Mouse (Mus musculus): ENCODE results near the gene Eif3i.
A peak's percentile ranks its signal among the peaks of the same experiment; 100 is the strongest.
"Not testable (repeated sequence)": the region's sequence is repeated elsewhere in the genome, so short reads cannot be mapped to it uniquely, and the experiment has no call there.

Eif3i gene

DNA sequence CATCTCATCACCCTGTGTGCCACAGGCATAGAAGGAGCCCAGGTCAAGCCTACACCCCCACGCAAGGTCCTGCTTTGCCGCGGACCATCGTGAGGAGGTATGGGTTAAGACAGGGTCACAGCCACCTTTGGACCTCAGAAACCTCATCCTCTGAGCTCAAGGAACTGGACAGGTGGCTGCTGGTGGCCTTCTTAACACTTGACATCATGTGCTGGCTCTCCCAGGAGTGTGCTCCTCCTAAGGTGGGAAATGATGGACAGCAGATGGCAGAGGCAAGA, 27.4 kb downstream of the Eif3i start:
- DNase-seq = no peak

DNA sequence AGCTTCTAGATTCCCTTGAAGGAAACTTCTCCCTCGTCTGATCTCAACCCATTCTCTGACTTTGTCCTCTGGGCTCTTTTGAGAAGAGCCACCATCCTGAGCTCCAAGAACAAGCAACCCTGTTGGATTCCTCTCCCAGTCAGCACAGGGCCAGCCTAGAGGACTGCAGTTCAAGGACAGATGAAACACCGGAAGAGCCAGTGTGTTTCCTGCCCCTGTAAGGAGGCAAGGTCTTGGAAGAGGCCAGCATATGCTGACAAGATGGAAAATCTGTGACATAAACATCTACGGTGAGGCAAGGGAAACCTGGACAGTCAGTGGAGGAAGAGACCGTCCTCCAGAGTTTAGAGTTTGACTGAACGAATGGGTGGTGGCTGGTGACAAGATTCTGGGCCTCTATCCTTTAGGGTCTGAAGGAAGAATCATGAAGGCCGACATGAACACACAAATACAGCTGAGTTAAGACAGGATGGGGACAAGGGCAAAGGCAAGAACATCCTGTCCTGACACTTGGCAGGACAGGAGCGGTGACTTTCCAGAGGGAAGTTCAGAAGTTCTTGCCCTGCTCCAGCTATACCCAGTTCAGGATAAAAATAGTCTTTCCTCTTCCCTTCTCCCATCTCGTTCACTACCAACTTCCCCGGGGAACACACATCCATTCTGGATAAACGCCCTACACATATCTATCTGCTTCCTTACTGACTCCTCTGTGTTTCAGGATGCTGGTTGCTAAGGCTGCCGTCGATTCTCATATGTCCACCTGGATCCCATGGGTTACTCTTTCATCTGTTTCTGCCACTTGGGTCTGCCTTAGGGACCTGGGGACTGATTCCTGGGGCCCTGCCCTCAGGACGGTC, 28.0 kb downstream of the Eif3i start:
- no peak for DNase-seq

DNA sequence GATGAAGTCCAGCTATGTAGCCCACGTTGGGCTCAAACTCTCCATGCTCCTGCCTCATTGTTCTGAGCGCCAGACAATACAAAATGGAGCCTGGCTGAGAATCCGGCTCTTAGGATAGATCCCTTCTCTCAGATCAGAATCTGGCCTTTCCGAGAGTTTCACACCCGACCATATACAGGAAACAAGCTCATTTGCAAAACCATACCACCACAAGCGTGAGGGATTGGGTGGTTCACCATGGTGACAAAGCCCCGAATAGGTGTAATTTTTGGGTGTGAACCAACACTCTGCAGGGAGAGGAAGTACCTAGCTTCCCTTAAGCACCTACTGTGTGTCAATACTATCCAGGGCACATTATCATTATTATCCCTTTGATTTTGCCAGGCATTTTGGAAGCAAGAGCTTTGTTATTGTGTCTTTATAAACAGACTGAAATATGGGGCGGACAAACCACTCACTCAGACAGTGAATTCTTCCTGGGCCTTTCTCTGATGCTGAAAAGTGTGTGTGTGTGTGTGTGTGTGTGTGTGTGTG, 28.8 kb downstream of the Eif3i start:
- no peak for DNase-seq

DNA sequence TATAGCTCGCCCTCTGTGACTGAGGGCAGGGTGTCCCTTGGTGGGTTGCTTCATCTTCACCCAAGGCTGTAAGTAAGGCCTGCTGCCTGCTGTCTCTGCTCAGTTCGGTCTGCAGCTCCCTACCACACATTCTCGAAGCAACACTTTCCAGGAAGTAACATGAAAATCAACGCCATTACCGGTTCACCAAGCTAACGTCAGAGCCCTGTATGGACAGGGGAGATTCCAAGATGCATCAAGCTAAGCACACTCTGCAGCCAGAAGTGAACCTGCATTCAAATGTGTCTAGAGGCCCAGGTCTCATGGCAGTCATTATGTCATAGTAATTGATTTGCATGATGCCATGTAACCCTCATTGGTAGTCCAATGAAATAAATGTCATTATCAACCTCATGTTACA, 30.4 kb downstream of the Eif3i start:
- no peak for DNase-seq

DNA sequence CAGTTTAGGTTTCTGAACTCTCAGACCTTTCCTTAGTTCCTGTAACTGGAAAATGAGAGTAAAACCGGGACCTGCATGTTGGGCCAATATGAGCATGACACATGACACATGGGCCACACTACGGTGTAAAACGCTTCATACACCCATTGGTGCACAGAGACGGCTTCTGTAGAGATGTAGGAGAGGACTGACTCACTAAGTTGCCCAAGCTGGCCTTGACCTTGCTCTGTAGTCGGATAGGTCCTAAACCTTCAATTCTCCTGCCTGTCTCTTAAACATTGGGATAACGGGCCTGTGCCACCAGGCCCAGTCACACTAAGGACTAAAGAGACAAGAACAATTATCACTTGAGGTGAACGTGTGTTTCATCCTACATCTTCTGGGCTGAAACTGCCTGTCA, 32.1 kb downstream of the Eif3i start:
- DNase-seq = no peak

DNA sequence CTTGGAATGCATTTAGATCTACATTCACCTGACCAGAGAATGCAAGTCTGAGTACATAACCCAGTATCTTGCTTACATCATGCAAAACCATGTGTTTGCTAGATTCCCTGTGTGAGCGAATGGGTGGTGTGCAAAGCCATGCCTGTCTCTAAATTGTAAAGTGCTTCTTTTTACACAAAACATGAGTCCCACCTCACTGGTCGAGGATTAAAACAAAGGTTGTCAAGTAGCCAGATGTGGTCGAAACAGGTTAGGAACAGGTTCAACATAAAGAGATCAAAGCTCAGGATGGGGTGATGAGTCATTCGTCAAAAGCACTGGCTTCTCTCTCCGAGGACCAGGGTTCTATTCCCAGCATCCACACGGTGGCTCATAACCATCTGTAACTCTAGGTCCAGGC, 35.3 kb downstream of the Eif3i start:
- DNase-seq = no peak

DNA sequence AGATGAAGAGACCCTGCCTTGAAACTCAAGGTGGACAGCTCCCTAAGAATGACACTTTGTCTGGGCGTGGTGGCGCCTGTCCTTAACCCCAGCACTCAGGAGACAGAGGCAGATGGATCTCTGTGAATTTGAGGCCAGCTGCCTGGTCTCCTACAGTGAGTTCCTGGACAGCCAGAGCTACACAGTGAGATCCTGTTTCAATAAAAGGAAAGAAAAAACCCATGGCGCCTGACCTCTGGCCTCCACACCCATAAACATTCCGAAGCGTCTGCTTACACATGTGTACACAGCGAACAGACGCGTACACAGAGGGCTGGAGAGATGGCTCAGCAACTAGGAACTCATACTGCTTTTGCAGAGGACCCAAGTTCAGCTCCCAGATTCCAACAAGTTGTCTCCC, 36.7 kb downstream of the Eif3i start:
- DNase-seq = no peak

DNA sequence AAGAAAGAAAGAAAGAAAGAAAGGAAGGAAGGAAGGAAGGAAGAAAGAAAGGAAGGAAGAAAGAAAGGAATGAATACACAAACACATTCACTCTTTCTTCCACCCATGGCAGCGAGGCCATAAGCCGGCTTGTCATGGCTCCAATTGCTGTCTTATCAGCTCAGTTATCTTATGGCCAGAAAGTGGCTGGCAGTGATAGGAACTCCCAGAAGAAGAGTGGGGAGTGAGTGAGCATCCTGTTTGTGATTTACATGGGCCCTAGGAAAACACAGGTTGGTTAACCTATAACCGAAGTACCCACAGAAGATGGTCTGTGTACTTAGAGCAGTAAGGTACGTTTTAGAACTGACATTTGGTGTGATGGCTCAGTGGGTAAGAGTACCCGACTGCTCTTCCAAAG, 39.3 kb downstream of the Eif3i start:
- no peak for DNase-seq

DNA sequence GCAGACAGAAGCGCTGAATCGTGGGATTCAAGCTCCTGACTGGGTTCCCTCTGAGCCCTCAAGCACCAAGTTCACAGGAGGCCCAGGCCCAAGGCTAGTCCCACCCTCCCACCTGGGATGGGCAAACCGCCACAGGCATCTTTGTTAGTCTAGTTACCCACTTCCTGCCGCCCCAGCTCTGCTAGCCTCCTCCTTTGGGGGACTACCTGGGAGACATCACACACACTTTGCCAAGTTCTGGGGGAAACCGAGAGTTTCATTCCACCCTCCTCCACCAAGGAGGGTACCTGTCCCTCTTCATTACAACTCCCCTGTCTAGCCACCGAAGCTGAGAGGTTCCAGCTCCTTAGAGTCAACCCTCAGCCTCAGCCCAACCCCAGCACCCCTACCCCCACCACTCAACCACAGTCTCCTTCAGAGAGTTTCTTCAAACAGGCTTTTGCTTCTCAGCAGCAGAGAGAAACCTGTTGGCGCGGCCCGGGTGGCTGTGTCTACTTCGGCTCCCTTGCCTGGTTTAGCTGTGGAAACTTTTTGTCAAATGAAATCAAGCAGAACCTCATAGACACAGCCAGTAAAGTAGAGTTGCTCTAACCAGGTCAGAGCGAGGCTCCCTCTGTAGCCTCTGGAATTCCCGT, 42.0 kb downstream of the Eif3i start:
- no peak for DNase-seq

DNA sequence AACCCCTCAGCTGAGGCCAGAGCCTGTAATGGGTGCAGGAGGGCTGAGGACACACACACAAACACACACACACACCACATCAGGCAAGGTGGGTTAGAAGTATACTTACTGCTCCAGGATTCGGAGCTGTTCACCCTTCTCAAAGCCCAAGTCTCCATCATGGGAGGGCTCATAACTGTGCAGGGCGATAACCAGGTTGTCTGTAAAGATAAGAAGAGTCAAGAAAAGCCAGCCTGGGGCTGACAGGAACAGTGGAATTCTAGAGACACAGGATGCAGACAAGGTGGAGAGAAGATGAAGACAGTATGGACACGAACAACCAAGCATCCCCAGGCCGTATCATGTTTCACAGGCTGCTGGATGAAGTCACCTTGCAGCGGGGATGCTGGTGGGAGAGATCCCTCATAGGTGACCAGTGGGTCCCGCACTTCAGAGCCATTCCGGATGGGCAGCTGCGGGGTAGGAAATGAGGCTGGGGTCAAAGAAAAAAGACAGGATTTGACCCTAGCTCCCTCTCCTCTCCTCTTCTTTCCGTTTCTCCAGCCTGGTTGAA, 43.1 kb downstream of the Eif3i start:
- no peak for DNase-seq

DNA sequence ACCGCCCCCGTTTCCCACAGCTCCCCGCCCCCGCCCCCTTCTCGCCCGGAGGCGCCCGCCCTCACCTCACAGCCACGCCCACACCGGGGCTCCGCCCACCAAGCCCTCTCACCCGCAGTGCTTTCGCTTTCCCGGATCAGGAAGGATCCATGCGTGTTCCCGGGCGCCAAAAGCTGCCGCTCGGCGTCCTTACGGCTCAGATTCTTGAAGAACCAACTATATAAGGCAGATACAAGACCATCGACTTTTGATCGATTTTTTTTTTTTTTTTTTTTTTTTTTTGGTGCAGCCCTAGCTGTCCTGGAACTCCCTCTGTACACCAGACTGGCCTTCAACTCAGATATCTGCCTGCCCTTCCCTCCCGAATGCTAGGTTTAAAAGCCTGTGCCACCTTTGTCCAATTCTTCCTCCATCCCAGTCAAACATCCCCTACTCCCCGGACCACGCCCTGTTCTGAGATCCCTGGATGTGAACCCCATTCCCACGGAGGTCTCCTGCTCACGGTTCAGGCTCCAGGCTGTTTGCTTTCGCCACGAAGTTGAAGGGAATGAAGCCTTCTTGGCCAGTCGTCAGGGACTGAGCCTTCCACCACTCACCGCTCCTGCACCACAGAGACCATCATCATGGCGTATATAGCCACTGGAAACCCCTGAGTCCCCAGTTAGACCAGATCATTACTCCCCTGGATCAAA, 43.8 kb downstream of the Eif3i start:
- DNase-seq = peak; percentile 94

DNA sequence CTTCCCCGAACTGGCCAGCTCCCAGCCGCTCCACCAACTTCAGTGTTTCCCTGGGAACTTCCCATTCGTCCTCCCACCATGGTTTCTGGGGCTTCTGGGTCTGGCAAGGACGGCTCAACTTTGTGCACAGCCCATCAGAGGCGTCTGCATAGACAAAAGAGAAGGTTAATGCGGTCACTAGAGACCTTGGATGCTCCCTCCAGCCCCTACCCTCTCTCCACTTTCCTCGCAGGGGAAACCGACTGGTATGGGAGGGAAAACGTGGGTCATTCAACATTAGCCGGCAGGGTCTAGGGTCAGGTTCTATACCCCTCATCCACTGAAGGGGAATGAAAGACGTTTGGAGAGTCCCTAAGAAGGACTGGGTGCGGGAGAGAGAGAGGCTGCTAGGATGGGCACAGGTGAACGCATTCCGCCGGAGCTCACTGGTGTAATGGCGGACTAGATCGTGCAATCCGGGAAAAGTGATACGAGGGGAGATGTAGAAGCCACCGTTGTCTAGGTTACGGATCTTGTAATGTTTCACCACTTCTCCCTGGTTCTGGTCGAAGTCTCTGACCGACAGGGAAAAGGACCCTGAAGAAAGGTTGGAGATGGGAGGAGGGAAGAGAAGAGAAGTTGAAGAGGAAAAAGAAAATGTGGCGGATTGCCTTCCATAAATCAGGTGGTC, 44.5 kb downstream of the Eif3i start:
- DNase-seq = no peak

DNA sequence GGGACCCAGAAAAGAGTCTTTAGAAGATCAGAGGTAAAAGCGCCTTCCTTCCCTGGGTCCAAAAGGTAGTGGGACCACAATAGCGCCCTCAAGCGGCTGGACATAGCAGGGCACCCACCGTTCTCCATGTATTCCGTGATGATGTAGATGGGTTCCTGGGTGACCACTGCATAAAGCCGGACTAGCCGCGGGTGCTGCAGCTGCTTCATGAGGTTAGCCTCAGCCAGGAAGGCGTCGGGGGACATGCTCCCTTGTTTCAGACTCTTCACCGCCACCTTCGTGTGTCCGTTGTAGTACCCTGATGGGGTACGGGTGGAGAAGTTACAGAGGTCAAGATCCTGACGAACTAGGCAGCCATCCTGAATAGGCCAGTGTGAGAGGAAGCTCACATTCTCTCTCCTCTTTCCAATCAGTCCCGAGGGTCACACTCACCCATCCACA, 45.0 kb downstream of the Eif3i start:
- peak; percentile 58 for DNase-seq

DNA sequence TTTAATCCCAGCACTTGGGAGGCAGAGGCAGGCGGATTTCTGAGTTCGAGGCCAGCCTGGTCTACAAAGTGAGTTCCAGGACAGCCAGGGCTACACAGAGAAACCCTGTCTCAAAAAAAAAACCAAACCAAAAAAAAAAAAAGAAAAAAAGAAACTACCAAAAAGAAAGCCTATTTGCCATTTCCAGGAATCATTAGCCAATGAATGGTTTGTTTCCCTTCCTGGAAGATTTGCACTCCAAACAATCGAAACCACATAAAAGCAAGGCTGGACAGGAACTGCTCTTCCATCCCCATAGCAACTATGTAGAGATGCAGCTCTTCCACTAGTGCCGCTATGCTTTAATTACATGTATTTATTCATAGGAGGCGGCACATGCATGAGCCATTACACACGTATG, 45.9 kb downstream of the Eif3i start:
- not testable (repeated sequence) for DNase-seq

DNA sequence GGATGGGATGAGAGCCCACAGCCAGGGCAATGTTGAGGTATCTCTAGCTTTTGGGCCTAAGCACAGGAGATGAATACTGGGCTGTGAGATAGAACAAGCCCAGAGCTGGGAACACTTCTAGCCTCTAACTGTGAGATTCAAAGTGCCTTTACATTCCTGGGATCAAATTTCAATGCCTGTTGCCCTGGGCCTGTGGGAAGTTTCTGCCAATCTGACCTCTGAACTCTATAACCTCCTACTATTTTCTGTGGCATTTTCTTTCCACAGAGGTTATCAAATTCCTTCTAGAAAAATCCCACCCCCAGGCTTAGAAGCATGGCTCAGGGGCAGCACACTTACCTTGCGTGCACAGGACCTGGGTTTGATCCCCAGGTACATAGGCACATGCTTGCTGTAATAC, 50.2 kb downstream of the Eif3i start:
- no peak for DNase-seq

DNA sequence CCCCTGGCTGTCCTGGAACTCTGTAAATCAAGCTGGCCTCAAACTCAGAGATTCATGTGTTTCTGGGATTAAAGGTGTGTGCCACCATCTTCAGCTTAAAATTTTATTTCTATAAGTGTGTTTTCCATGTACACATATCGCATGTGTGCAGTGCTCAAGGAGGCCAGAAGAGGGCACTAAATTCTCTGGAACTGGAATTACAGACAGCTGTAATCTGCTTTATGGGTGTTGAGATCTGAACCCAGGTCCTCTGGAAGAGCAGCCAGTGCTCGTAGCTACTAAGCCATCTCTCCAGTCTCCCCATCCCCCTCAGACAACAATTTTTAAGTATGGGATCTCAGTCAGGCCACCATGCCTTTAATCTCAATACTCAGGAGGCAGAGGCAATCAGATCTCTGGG, 51.1 kb downstream of the Eif3i start:
- peak; percentile 58 for DNase-seq

DNA sequence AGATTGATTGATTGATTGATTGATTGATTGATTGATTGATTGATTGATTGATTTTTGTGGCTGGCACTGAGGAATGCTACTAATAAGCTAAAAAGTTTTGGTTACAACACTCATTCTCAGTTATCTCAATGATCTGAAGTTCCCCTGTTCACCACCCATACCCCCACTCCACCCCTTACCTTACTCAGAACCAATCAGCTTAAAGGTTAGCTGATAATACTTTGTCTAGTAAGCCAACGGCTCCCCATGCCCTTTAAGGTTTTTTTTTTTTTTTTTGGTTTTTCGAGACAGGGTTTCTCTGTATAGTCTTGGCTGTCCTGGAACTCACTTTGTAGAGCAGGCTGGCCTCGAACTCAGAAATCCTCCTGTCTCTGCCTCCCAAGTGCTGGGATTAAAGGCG, 52.8 kb downstream of the Eif3i start:
- not testable (repeated sequence) for DNase-seq

DNA sequence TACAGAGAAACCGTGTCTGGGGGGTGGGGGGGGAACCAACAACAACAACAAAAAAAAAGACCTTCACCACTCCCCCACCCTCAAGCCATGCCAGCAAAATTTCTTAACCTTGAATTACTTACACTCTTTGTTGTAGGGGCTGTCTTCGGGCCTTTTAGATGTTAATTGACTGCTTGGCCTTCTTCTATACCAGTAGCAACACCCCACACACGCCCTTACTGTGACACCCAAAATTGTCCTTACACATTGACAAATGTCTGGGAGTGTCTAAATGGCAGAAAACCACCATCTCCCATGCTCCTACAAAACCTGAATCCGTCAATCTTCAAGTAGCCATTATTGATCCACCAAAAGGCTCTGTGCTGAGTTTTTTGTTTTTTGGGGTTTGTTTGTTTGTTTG, 56.3 kb downstream of the Eif3i start:
- DNase-seq = no peak

DNA sequence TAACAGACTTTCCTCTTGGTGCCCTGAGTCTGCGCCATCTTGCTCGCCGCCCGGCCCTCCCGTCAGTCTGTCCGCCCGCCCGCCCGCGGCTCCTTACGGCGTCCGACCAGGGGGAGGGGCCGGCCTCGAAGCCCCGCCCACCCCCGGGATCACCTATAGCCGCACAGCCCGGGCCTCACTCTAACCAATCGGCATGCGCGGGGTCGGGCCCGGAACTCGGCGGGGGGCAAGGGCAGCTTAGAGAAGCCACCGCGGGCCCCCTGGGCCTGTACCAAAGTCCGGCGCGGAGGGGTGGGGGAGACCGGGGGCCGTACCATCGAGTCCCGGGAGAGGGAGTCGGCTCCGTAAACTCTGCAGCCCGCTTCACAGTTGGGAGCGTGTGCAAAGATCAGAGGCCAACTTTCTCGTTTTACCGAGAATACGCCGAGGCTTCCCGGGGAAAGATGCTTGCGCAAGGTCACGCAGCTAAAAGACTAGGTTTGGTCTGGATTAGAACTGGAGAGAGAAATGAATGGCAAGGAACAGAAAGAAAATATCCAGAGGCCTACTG, 57.8 kb downstream of the Eif3i start, which contains the start of gene Hdac1:
Hdac1 (minus strand) TSS at position 122 of the 550 bp plus-strand sequence.
- peak; percentile 98 for DNase-seq
